Mouse (Mus musculus) heart, adult 18-20 months (tissue): ENCODE results near the gene Igf2r. TPM values are rescaled to one million over a fixed set of nuclear protein-coding genes. Genes with fewer than 3 reads are reported as not detected.

Experiments used
- DNase-seq, 2 experiments: peaks; one replicate each; pipeline ENCODE4 v3.0.0; 2021 to 2022; ENCODE audit warnings: mixed read lengths in 1 of 2
- total RNA-seq, 2 experiments: library from RNA; stranded (reverse); gene quantifications; 2 replicates each; pipeline ENCODE4 v1.2.3; 2021

The Igf2r gene
- total RNA-seq, 2 experiments from 2014 or later = 111 to 115 TPM

GRCm38 (mm10) chr17:12782861-12783847, 13.7 kb upstream of the Igf2r start:
- peak; percentile 40 to 49 for DNase-seq

GRCm38 (mm10) chr17:12781101-12781500, 11.6 kb upstream of the Igf2r start:
- no peak for DNase-seq

- DNase-seq = no peak
Measured at GRCm38 (mm10) chr17:12780125-12780524, 10.7 kb upstream of the Igf2r start.

DNA sequence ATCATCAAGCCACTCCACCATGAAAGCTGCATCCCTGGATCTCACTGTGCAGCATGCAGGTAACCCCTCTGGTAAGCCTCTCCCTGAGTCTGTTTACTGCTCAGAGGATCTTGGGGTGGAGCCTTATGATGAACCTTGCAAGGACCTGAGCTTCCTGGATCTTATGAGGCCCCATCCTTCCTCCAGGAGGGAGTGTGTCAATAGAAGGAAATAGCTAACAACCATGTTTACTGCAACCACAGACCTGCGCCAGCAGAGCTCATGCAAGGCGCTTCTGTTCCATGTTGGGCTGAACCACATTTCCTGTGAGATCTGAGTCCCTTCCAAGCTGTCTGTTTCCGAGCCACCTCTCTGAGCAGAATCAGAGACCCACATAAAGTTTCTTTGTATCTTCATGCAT, 10.0 kb upstream of the Igf2r start:
- DNase-seq = peak in 1 of 2 experiments; percentile 80

DNA sequence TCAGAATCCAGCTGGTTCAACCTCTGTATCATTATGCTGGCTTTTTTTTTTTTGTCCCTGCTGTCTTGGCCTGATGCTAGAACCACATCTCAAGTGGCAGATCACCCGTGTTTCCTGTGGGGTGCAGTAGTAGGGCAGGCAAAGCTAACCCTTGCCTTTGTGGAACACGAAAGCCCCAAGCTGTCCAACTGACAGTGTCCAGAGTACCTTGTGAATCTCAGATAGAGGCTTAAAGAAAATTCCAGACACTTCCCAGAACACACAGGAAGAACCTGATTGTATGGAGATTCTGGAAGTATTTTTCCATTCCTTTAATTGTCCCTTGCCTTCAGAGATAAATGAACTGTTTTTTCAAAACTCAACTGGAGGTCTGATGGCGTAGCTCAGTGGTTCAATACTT, 4.5 kb upstream of the Igf2r start:
- no peak for DNase-seq

DNA sequence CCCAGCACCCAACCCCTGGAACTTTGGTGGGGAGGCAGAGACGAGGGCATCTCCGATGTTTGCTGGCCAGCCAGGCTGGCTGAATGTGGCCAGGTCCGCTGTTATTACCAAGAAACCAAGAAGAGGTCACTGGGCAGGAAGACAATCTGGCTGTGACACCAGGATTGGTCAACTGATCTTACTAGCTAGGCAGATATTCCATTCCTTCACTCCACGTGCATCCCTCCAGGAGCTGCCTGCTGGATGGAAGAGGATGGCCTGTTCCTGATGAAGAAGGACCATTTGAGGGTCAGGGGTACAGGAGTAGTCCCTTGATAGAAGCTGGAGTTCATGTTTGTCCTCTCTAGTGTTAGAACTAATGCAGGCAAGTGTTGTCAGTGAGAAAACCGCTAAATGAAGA, 1.0 kb upstream of the Igf2r start:
- DNase-seq = no peak

DNA sequence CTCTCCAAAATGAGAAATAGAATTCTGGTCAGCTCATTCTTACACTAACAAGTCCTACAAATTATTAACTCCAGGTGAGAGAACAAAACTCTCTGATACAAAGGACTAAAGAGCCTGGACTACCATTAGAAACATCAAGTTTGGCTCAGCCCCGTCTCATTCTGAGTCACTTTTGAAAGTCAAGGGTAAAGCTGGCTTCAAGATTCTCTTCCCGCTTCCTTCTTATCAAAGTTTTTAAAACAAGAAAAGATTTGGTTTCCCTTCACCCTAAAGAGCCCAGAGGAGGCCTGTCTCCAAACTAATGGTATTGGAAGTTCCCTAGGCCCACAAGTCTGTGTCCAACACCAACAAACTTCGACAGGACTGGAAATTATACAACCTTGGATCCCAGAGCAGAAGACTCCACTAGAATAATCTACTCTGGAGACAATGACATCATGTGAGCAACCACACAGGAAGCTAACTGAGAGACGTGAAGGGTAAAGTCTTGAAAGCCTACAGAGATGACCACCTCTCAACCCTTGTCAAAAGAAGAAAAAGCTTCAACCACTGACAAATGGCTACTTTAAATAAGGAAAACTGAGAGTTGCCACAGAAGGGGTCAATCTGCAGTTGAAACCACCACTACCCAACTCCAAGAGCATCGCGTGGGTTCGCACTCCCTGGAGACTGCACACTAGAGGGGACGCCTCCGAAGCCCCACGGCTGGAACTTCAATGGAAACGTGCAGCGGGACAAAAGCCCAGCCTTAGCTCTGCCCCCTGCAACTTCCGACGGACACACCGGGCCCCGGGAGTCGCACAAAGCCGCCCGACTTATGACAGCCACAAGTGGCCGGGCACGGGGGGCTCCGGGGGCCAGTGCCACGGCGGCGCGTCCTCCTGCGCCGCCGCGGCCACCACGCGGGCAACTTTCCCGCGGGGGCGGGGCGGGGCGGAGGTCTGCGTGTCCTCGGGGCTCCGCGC, 767 bp downstream of the Igf2r start:
- DNase-seq = peak in 1 of 2 experiments; percentile 57

DNA sequence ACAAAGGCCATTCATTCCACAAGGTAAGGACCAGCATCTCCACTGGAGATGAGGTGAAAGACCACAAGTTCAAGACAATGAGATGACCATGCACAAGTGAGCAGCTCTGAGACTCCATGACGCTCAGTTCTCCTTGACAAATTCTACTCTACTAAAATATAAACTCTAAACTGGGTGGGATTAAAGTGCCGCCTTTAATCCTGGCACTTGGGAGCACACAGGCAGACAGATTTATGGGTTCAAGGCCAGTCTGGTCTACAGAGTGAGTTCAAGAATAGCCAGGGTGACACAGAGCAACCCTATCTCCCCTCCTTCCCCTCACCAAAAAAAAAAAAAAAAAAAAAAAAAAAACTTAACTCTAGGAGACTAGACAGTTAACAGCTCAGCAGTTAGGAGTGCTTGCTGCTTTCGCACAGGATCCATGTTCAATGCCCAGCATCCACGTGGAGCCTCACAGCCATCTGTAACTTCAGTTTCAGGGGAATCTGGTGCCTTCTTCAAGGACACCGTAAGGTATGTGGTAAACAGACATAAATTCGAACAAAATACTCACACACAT, 2.1 kb downstream of the Igf2r start:
- DNase-seq = no peak

DNA sequence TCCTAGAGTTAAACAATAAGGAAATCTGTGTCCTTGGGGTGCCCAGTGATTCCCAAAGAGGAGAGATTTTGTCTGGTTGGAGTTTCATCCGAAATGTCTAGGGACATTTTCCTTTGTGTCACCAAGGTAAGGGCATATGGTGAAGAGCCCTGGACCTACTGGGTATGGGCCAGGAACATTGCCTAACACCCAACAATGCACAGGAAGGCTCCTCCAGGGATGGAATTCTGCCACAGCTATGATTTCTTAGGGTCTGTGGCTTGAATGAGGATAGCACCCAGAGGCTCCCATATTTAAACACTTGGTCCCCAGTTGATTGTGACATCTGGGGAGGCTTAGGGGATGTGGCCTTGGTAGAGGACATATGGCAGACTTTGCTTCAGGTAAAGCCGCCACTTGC, 6.1 kb downstream of the Igf2r start:
- no peak for DNase-seq

DNA sequence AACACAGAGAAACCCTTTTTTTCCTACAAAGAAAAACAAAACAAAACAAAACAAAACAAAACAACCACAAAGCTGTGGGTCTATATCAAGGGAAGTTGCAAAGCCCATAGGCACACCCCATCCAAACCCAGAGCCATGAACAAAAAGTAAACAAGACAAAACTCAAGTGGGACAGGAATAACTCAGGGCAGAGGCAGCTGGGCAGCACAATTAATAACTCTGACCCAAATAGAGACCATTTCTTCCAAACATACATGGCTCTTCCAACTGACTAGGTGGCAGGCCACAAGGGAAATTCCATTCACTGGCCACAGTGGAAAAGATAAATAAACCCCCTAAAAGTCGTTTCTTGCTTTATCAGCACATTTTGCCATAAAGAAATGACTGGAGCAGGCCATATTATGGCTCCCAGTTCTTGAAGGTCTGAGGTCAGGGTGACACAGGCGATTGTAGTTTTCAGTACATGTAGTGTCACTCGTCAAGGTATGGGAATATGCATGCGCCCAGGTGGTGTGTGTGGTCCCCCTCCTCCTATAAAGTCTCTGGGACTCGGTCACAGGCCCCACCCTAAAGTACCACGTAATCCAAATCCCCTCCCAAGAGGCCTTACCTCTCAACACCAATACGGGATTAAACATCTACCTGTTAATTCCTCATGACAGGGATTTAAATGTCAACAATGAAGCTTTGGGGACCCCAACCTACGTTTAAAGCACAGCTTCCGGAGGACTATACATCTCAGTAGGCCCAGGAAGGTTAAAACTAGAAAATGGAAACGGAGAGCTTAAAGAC, 8.9 kb downstream of the Igf2r start:
- peak in 1 of 2 experiments; percentile 45 for DNase-seq

GRCm38 (mm10) chr17:12759646-12760074, 9.8 kb downstream of the Igf2r start:
- peak; percentile 84 to 93 for DNase-seq

GRCm38 (mm10) chr17:12758701-12759455, 10.6 kb downstream of the Igf2r start:
- DNase-seq = peak; percentile 69 to 71

GRCm38 (mm10) chr17:12757990-12758389, 11.5 kb downstream of the Igf2r start:
- DNase-seq = peak; percentile 73 to 75

DNA sequence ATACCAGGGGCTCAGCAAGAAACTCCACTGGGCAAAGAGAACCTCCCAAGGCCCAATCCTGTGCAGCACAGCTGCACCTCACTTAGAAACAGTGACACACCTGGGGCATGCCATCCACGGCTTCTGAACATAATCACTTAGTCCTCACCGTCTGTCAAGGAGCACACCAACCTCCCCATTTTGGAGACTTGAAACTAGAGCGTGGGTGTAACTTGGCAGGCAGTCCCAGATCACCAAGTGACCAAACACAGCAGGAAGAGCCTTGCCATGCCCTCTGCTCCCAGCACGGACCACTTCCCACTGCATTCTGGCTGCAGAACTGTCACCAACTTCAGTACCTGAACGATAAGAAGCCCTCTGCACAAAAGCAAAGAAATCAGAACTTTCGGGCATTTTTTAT, 12.3 kb downstream of the Igf2r start:
- peak; percentile 49 to 55 for DNase-seq

- no peak for DNase-seq
Measured at GRCm38 (mm10) chr17:12755951-12756350, 13.5 kb downstream of the Igf2r start.

DNA sequence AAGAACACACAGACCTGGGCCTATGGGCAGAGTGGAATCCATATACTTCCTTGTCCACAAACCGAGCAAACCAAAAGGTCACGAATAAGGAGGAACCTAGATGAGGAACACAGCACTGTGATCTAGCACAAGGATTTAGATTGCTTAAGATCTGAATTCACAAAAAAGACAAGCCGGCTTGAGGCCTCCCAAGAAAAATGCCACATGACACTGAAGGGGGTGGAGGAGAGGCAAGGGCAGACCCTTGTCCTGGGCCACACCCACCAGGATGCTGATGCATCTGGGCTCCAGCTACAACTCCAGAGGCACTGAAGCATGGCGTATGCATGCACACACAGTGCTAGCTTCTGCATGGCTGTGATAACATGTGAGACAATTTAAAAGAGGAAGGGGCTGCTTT, 14.3 kb downstream of the Igf2r start:
- DNase-seq = no peak

- no peak for DNase-seq
Measured at GRCm38 (mm10) chr17:12754243-12755007, 15.0 kb downstream of the Igf2r start.

- no peak for DNase-seq
Measured at GRCm38 (mm10) chr17:12753050-12753449, 16.4 kb downstream of the Igf2r start.

DNA sequence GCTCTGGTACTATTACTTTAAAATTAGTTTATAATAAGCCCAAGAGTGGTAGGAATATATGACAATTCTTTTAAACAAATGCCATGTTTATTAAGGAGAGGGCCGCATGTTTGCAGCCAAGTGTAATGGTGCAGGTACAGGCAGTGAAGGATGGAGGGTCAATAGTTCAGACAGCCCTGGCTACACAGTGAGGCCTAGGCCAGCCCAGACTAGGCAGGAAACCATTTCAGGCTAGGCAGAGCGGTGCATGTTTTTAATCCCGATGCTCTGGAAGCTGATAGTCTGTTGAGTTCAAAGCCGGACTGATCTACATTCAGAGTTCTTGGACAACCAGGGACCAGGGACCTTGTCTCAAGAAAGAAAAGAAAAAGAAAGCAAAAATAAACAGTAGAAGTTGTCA, 17.8 kb downstream of the Igf2r start:
- no peak for DNase-seq

DNA sequence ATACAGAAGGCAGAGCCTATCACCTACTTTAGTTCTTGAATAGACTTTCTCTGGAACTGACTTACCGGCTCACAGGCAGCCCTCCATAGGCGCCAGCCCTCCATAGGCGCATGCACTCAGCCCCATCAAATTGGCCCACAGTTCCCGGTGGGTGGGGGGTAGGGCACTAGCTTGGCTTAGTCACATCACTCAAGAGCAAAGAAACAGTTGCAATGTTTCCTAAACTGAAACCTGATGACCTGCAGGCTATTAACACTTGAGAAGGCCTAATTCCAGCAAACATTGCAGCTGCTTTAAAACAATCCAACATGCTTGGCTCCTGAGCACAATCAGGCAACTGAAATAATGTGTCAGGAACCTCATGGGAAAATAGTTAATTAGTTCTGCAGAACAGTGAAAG, 18.2 kb downstream of the Igf2r start:
- DNase-seq = peak in 1 of 2 experiments; percentile 55
